Mouse (Mus musculus) MEL (cell line): ENCODE measurements around the gene She. TPM values are rescaled to one million over a fixed set of nuclear protein-coding genes. Genes with fewer than 3 reads are reported as not detected.

Experiments used
- DNase-seq: peaks from one replicate; pipeline ENCODE4 v3.0.0; 2011; ENCODE audit warnings: low read depth, low spot score
- H3K27ac ChIP-seq: 2 replicates; pipeline ENCODE4 v1.5.1; 2012; ENCODE audit warnings: low read depth, mild to moderate bottlenecking, control low read depth, low read length, moderate library complexity; ENCODE audit not compliant: control insufficient read depth
- H3K27me3 ChIP-seq, 2 experiments: fragments of 150-350 bp in 1 of 2; sonication (generic) in 1 of 2; 2 replicates each; pipeline ENCODE4 v1.6.1; 2012; ENCODE audit warnings: low read length in 2 of 2, mild to moderate bottlenecking in 2 of 2, improper control_type of control experiment in 1 of 2, moderate library complexity in 1 of 2; ENCODE audit not compliant: insufficient read depth in 2 of 2, control insufficient read depth in 1 of 2
- H3K36me3 ChIP-seq, 2 experiments: 2 replicates each; pipeline ENCODE4 v1.6.1; 2012 to 2014; ENCODE audit warnings: low read length in 2 of 2, improper control_type of control experiment in 1 of 2, inconsistent platforms in 1 of 2, mild to moderate bottlenecking in 1 of 2; ENCODE audit not compliant: insufficient read depth in 2 of 2, control insufficient read depth in 1 of 2
- H3K4me1 ChIP-seq, 2 experiments: fragments of 150-350 bp in 1 of 2; sonication (generic) in 1 of 2; 2 replicates each; pipeline ENCODE4 v1.6.1; 2012; ENCODE audit warnings: low read length in 2 of 2, improper control_type of control experiment in 1 of 2, mild to moderate bottlenecking in 1 of 2; ENCODE audit not compliant: insufficient read depth in 2 of 2, control insufficient read depth in 1 of 2
- H3K4me3 ChIP-seq, 2 experiments: fragments of 150-350 bp in 1 of 2; sonication (generic) in 1 of 2; 2 replicates each; pipeline ENCODE4 v1.5.1; 2012; ENCODE audit warnings: low read depth in 2 of 2, low read length in 2 of 2, mild to moderate bottlenecking in 2 of 2, moderate library complexity in 2 of 2, control low read depth in 1 of 2, improper control_type of control experiment in 1 of 2; ENCODE audit not compliant: control insufficient read depth in 1 of 2, insufficient read depth in 1 of 2
- H3K79me2 ChIP-seq: 2 replicates; pipeline ENCODE4 v1.6.1; 2012; ENCODE audit warnings: mild to moderate bottlenecking, low read length, moderate library complexity; ENCODE audit not compliant: control insufficient read depth, poor library complexity, insufficient read depth
- H3K9ac ChIP-seq: 2 replicates; pipeline ENCODE4 v1.6.1; 2012; ENCODE audit warnings: low read depth, mild to moderate bottlenecking, control low read depth, low read length, moderate library complexity; ENCODE audit not compliant: control insufficient read depth, poor library complexity, severe bottlenecking
- H3K9me3 ChIP-seq: fragments of 150-350 bp; sonication (generic); replicated peaks from 2 replicates; pipeline ENCODE4 v1.6.1; 2012; ENCODE audit warnings: mild to moderate bottlenecking, low read length, improper control_type of control experiment, moderate library complexity; ENCODE audit not compliant: insufficient read depth
- CTCF ChIP-seq, 3 experiments: IDR thresholded peaks in 2 of 3; conservative IDR thresholded peaks in 1 of 3; 2 replicates each; pipeline ENCODE4 v1.5.1; 2011 to 2012; ENCODE audit warnings: low read length in 3 of 3, low read depth in 2 of 3, mild to moderate bottlenecking in 2 of 3, improper control_type of control experiment in 1 of 3, inconsistent platforms in 1 of 3, mixed read lengths in 1 of 3, moderate library complexity in 1 of 3; ENCODE audit not compliant: control insufficient read depth in 1 of 3, insufficient read depth in 1 of 3, poor library complexity in 1 of 3, severe bottlenecking in 1 of 3
- E2F4 ChIP-seq: IDR thresholded peaks from 2 replicates; pipeline ENCODE4 v1.6.1; 2011; ENCODE audit warnings: low read depth, low read length, improper control_type of control experiment, borderline replicate concordance
- EP300 ChIP-seq, 2 experiments: IDR thresholded peaks; 2 replicates each; pipeline ENCODE4 v1.6.1; 2011; ENCODE audit warnings: improper control_type of control experiment in 2 of 2, low read length in 2 of 2, low read depth in 1 of 2, mild to moderate bottlenecking in 1 of 2
- GABPA ChIP-seq: IDR thresholded peaks from 2 replicates; pipeline ENCODE4 v1.6.1; 2012; ENCODE audit warnings: low read depth, mild to moderate bottlenecking, inconsistent platforms, low read length, improper control_type of control experiment, moderate library complexity
- MYC ChIP-seq: IDR thresholded peaks from 2 replicates; pipeline ENCODE4 v1.6.1; 2011; ENCODE audit warnings: low read depth, mild to moderate bottlenecking, low read length, improper control_type of control experiment, moderate library complexity
- NELFE ChIP-seq: IDR thresholded peaks from 2 replicates; pipeline ENCODE4 v1.6.1; 2011; ENCODE audit warnings: low read depth, low read length, improper control_type of control experiment
- RAD21 ChIP-seq: IDR thresholded peaks from 2 replicates; pipeline ENCODE4 v1.6.1; 2011; ENCODE audit warnings: mild to moderate bottlenecking, low read depth, low read length, improper control_type of control experiment
- RCOR1 ChIP-seq: IDR thresholded peaks from 2 replicates; pipeline ENCODE4 v1.6.1; 2012; ENCODE audit warnings: low read depth, mild to moderate bottlenecking, inconsistent platforms, low read length, improper control_type of control experiment
- SMC3 ChIP-seq: IDR thresholded peaks from 2 replicates; pipeline ENCODE4 v1.6.1; 2011; ENCODE audit warnings: low read depth, low read length, improper control_type of control experiment
- UBTF ChIP-seq: IDR thresholded peaks from 2 replicates; pipeline ENCODE4 v1.6.1; 2012; ENCODE audit warnings: low read depth, mild to moderate bottlenecking, inconsistent platforms, low read length, improper control_type of control experiment, moderate library complexity, borderline replicate concordance; ENCODE audit not compliant: insufficient read depth
- USF1 ChIP-seq: IDR thresholded peaks from 2 replicates; pipeline ENCODE4 v1.6.1; 2014; ENCODE audit warnings: low read depth, mild to moderate bottlenecking, inconsistent platforms, low read length, improper control_type of control experiment, moderate library complexity
- USF2 ChIP-seq, 2 experiments: IDR thresholded peaks; 2 replicates each; pipeline ENCODE4 v1.6.1; 2011 to 2012; ENCODE audit warnings: improper control_type of control experiment in 2 of 2, low read length in 2 of 2, borderline replicate concordance in 1 of 2, inconsistent platforms in 1 of 2, low read depth in 1 of 2, mild to moderate bottlenecking in 1 of 2; ENCODE audit not compliant: insufficient read depth in 1 of 2
- ZC3H11A ChIP-seq: IDR thresholded peaks from 2 replicates; pipeline ENCODE4 v1.6.1; 2012; ENCODE audit warnings: low read depth, mild to moderate bottlenecking, inconsistent platforms, low read length, improper control_type of control experiment
- ZKSCAN1 ChIP-seq: IDR thresholded peaks from 2 replicates; pipeline ENCODE4 v1.6.1; 2012; ENCODE audit warnings: low read depth, mild to moderate bottlenecking, inconsistent platforms, low read length, improper control_type of control experiment, moderate library complexity
- ZNF384 ChIP-seq: IDR thresholded peaks from 2 replicates; pipeline ENCODE4 v1.6.1; 2012; ENCODE audit warnings: low read depth, mild to moderate bottlenecking, inconsistent platforms, low read length, improper control_type of control experiment
- polyA plus RNA-seq, 2 experiments: library from polyadenylated mRNA; stranded (reverse) in 1 of 2; unstranded in 1 of 2; fragments of >175 nt in 1 of 2; fragments of >200 nt in 1 of 2; gene quantifications; 2 replicates each; pipeline versions ENCODE4 v1.2.1 to v1.2.4; 2012; ENCODE audit warnings: low replicate concordance in 2 of 2, low read depth in 1 of 2; ENCODE audit not compliant: insufficient read length in 2 of 2, insufficient read depth in 1 of 2, missing spikeins in 1 of 2
- total RNA-seq: library from RNA; depleted of rRNA; stranded (reverse); fragments of 300-350 nt; gene quantifications from 2 replicates; pipeline ENCODE4 v1.2.3, GENCODE M21; 2012

Gene She
- total and polyA plus RNA-seq, 3 experiments: 3.3 to 3.5 TPM; not detected in 1

DNA sequence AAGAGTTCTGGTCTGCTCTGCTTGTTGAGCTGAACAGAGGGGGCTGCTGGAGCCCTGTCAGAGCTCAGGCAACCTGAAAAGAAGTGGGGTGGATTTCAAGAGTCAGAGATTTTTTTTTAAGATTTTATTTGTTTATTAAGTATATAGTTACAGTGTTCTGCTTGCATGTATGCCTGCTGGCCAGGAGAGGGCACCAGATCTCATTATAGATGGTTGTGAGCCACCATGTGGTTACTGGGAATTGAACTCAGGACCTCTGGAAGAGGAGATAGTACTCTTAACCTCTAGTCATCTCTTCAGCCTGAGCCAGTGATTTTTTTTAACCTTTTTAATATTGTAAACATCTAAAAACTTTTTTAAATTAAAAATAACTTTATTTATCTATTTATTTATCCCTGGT, 20.3 kb upstream of the She start:
- Histone ChIP-seq H3K4me3 (no peak overlapping the region), H3K4me1 (peaks cover 2 to 14% of the 10 kb centered on the region in 2 experiments; a peak in 3 of 4 replicates), H3K9ac (no peak overlapping the region), H3K9me3 (no peaks in the 10 kb centered on the region), H3K27ac (no peak overlapping the region), H3K36me3 (peaks cover 0 to 8% of the 10 kb centered on the region in 2 experiments; a peak in 2 of 4 replicates), H3K79me2 (no peaks in the 10 kb centered on the region), H3K27me3 (no peaks in the 10 kb centered on the region)
- peak; percentile 74 for DNase-seq
- TF ChIP-seq RAD21: peak; percentile 63
- peak; percentile 19; the same call in 1 of the 2 replicates for TF ChIP-seq ZNF384
- no peak for TF ChIP-seq EP300 (IDR thresholded peaks at IDR 0.05; ENCODE audit: low read depth in 1 of 2, low read length in 2 of 2)
- peak; percentile 55 for TF ChIP-seq ZC3H11A
- TF ChIP-seq SMC3: peak; percentile 79
- TF ChIP-seq ZKSCAN1: no peak
- peak; percentile 49 to 80 (median 55) for TF ChIP-seq CTCF (IDR thresholded peaks at IDR 0.05 in 2 of 3, conservative IDR thresholded peaks at IDR 0.05 in 1 of 3; ENCODE audit: control insufficient read depth in 1 of 3, insufficient read depth in 1 of 3, low read depth in 2 of 3, low read length in 3 of 3, poor library complexity in 1 of 3, severe bottlenecking in 1 of 3)
- peak; percentile 91 for TF ChIP-seq MYC
- TF ChIP-seq USF2 (IDR thresholded peaks at IDR 0.05; ENCODE audit: borderline replicate concordance in 1 of 2, insufficient read depth in 1 of 2, low read depth in 1 of 2, low read length in 2 of 2): no peak
- TF ChIP-seq USF1: no peak
- TF ChIP-seq RCOR1: 0 out of 2 replicates have a peak, but pooled peaks have one; percentile 13

DNA sequence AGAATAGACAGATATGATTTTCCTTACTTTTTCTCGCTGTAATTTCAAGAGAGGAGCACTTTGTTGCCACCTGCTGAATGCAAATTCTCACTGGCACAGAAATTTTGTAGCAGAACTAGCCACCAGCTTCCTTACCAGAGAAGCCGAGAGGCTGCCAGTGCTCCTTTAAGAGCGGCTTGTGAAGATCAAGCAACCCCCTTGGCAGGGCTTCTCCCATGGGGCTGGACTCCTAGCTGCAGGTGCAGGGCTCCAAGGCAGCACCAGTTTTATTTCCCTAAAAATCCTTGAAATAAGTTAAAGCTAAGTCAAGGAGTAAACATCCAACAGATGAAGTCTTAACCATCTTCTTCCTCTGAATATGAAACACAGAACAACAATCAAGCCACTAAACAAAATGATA, 19.0 kb upstream of the She start:
- no peak overlapping the region for H3K4me3 ChIP-seq
- no peak overlapping the region for H3K9ac ChIP-seq
- peaks cover 0 to 8% of the 10 kb centered on the region in 2 experiments; a peak in 2 of 4 replicates for H3K36me3 ChIP-seq
- TF ChIP-seq RAD21: no peak
- TF ChIP-seq UBTF: no peak
- no peak for TF ChIP-seq NELFE
- TF ChIP-seq RCOR1: no peak
- TF ChIP-seq E2F4: no peak
- no peak for TF ChIP-seq GABPA
- TF ChIP-seq, all 39 proteins: peak for 0
- no peak for DNase-seq
- H3K4me1 ChIP-seq: peaks cover 2 to 14% of the 10 kb centered on the region in 2 experiments; a peak in 3 of 4 replicates
- no peak overlapping the region for H3K27ac ChIP-seq
- no peaks in the 10 kb centered on the region for H3K9me3 ChIP-seq
- no peaks in the 10 kb centered on the region for H3K79me2 ChIP-seq
- no peaks in the 10 kb centered on the region for H3K27me3 ChIP-seq
